Mouse (Mus musculus) kidney, adult 8-10 months (tissue): ENCODE results near the gene Phospho1.

ENCODE experiments used
- DNase-seq, 2 experiments: peaks; one replicate each; pipeline ENCODE4 v3.0.0; 2022

Phospho1 gene

GRCm38 (mm10) chr11:95834742-95835710 lies 10.7 kb downstream of the Phospho1 start:
- no peak for DNase-seq

DNA sequence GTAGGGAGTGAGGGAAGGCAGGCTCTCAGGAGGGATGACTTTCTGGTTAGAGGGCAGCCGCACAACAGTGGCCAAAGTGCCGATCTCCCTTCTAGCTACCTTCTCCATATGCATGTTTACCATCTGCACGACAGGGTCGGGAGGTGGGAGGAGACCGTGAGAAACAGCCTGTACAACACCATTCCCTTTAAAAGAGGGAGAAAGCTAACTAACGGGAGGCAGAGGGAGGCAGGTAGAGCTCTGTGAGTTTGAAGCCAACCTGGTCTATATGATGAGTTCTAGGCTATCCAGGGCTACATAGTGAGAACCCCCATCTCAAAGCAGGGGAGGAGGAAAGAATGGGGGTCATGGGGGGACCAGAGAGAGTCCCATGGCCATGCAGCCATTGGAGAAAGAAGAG lies 11.5 kb downstream of the Phospho1 start:
- no peak for DNase-seq

DNA sequence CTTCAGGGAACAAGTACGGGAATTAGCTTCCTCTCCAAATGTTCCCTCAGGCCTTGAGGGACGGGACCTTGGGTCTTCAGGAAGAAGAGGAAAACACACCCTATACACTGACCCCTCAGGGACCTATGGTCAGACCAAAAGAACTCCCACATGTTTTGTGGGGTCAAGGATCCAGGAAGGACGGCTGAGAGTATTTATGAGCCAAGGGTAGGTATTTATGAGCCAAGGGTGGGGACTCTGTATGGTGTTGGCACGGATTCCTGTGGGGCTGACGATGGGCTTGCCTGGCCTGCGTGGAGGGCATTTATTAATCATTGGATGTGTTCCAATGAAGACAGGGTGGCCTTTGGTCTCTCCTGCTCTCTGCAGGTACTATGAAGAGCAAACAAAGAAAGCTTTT lies 12.1 kb downstream of the Phospho1 start:
- no peak for DNase-seq

- DNase-seq = peak; percentile 86 to 89
These were observed 12.8 kb downstream of the Phospho1 start, which contains the start of gene Gngt2 for GRCm38 (mm10) chr11:95837059-95837458. Gene Gngt2, plus strand, starts transcription at chr11:95837216.

DNA sequence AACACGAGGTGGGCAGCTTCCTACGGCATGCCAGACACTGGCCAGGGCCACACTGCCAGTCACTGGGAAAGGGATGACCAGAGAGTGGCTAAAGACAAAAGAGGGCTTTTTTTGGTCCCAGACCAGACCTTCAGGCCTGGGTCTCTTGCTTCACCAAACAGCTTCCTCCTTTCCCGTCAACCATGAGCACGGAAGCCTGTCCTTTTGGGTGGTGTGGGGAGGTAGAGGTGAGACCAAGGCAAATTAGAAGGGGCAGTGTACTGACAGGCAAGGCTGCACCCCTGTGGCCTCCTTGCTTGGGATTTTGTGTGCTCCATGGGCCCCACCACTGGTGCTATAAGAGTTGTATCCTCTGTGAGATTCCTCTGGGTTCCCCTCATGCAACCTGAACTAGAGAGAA lies 14.3 kb downstream of the Phospho1 start:
- DNase-seq = no peak

GRCm38 (mm10) chr11:95838999-95839868 lies 14.9 kb downstream of the Phospho1 start:
- DNase-seq = no peak

GRCm38 (mm10) chr11:95840694-95841497 lies 16.6 kb downstream of the Phospho1 start:
- DNase-seq = no peak

- DNase-seq = no peak
These were observed 17.2 kb downstream of the Phospho1 start for GRCm38 (mm10) chr11:95841498-95841830.

GRCm38 (mm10) chr11:95842074-95842681 lies 17.9 kb downstream of the Phospho1 start, which contains the start of gene Abi3:
Gene Abi3, minus strand, starts transcription at chr11:95842476.
- peak in 1 of 2 experiments; percentile 44 for DNase-seq

GRCm38 (mm10) chr11:95842953-95843352 lies 18.7 kb downstream of the Phospho1 start:
- DNase-seq = no peak

GRCm38 (mm10) chr11:95843421-95843950 lies 19.2 kb downstream of the Phospho1 start:
- no peak for DNase-seq

GRCm38 (mm10) chr11:95844935-95845334 lies 20.6 kb downstream of the Phospho1 start:
- DNase-seq = no peak

DNA sequence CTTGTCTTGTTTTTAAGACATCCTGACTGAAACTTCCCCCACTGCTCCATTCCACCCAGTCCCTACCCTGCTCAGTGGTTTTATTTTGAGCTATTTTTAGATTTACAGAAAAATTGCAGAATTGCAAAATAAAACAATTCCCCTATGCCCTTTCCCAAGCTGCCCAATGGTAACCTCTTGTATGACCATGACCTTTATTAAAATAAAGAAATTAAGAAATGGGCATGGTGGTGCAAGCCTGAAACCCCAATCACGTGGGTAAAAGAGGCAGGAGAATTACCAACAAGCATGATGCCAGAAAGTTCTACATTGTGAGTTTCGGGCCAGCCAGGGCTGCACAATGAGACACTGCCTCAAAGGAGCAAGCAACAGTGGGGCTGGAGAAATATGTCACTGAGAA lies 26.6 kb downstream of the Phospho1 start:
- no peak for DNase-seq

GRCm38 (mm10) chr11:95853684-95854083 lies 29.4 kb downstream of the Phospho1 start:
- peak; percentile 62 to 81 for DNase-seq

DNA sequence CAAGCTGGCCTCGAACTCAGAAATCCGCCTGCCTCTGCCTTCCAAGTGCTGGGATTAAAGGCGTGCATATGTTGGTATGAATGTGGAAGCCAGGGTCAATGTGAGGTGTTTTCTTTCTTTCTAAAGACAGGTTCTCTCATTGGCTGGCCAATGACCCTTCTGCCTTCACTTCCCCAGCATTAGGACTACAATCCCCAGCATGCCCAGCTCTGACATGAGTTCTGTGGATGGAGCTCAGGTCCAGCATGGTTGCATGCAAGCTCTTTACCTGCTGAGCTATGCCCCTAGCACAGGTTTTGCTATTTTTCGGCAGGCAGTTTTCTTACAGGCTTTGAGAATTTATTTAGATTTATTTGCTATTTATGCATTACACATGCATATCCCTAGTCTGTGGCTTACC lies 33.0 kb downstream of the Phospho1 start:
- DNase-seq = no peak

- DNase-seq = no peak
These were observed 33.6 kb downstream of the Phospho1 start for GRCm38 (mm10) chr11:95857716-95858527.

- DNase-seq = peak; percentile 97 to 98
These were observed 34.5 kb downstream of the Phospho1 start for GRCm38 (mm10) chr11:95858528-95859467.

GRCm38 (mm10) chr11:95859468-95859855 lies 35.2 kb downstream of the Phospho1 start:
- peak in 1 of 2 experiments; percentile 73 for DNase-seq

DNA sequence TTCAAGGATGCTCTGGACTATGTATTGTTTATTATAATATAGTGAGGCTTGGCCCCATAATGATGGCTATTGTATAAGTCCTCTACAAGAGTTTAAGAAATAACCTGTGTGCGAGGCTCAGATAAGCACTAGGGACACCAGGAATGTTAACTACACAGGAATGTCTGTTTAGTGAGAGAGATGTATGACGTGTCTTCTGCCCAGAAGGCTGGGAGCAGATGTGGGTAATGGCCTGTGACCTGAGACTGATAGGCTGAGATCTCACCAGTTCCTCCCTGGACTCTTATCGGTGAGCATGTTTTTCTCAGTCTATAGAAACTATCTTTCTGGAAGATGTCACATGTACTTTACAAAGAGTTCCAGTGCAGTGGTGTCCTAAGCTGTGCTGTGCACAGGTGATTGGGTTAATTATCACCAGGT lies 35.8 kb downstream of the Phospho1 start:
- no peak for DNase-seq

DNA sequence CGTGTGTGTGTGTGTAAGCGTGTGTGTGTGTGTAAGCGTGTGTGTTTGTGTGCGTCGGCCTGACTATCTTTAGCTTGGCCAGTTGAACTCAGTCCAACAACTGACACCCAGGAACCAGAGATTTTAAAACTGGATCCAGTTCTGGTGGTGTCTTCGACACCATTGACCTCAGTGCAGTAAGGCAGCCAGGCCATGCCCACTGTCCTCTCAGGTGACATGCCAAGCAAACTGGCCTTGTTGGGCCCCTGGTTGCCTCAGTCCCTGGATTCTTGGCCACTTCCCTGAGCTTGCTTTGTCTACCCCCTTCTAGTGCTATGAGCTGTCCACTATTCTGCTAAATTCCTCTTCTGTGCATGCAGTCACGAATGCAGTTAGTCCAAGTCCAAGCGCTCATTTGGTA lies 37.1 kb downstream of the Phospho1 start:
- DNase-seq = no peak
